Mouse (Mus musculus) brain, embryonic 14.5 days (tissue): ENCODE measurements around the gene Tmcc3.

Source experiments
- CTCF ChIP-seq: fragments of 200-500 bp; IDR thresholded peaks from 2 replicates; pipeline ENCODE4 v1.5.1; 2012; ENCODE audit warnings: inconsistent platforms, mild to moderate bottlenecking, moderate library complexity, borderline replicate concordance; ENCODE audit not compliant: insufficient read depth, insufficient read length; ENCODE audit errors: extremely low read depth
- POLR2A ChIP-seq: fragments of 200-500 bp; IDR thresholded peaks from 2 replicates; pipeline ENCODE4 v1.6.1; 2012; ENCODE audit warnings: mild to moderate bottlenecking, inconsistent platforms, borderline replicate concordance; ENCODE audit not compliant: poor library complexity, insufficient read depth, insufficient read length, severe bottlenecking; ENCODE audit errors: extremely low read depth

GRCm38 (mm10) chr10:94415950-94416844, 104.4 kb downstream of the Tmcc3 start:
- no peak for TF ChIP-seq POLR2A
- TF ChIP-seq CTCF = no peak
